Mouse (Mus musculus): ENCODE results near the gene Agps.

Gene Agps

DNA sequence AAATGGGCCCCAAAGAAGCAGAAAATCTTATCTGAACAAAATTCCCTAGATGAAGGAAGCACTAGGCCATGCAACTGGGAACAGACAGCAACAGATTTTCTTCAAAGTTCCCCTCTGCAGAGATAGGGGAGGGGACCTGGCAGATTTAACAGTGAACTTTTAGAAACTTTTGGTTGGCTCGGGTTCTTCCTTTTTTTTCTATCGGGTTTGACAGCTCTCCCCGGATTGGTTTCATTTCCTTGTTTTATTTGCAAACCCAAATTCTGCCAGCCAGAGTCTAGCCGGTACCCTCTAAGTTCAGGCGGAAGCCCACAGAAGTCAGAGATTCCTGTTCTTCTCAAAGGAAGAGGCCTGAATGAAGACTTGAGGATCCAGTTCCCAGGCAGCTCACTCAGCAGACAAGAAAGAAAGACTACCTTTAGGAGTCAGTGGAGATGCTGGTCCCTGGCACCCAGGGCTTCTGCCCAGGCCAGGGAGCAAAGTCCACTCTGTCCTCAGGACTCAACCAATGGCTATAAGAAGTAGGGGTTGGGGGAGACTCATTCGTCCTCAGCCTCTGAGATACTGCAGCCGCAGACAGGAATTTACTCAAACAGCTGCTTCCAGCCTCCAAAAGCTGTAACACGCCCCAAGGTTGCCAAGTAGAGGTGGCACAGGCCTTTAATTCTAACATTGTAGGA, 2.9 kb upstream of the Agps start:
- peak; percentile 27 for DNase-seq (ENCODE audit: low read depth, low spot score)

DNA sequence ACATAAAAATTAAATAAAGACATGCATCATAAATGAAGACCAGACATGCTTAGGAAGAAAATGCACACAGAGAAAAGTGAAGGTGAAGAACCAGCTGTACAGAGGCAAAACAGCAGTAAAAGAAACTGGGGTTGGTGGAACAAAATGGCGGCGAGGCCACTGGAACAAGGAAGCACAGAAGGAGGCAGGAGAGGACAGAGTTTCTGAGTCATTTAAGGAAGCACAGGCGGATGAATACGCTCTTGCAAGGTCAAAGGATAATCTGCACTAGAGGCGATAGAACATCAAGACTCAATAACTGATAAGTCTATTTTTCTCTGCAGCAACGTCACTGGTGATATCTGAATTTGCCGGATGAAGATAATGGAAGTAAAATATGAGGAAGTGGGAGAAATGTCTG, 1.7 kb upstream of the Agps start:
- no peak for DNase-seq (ENCODE audit: low read depth, low spot score)

DNA sequence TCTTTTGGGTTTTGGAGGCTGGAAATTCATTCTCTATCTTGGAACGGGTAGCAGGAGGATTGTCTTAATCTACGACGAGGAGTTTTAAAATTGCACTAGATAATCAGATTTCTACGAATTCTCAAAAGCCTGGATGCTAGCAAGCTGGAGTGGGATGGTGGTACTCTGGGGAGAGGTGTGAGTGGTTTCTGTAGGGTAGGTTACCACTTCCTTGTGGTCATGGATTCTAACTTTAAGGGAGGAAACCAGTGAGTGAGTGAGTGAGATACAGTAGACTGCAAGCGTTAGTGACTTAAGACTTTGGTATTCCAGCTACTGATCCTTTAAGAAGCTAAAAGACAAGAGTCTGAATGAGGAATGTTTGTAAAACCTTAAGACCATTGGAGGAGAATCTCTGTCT, 804 bp downstream of the Agps start:
- no peak for DNase-seq (ENCODE audit: low read depth, low spot score)

DNA sequence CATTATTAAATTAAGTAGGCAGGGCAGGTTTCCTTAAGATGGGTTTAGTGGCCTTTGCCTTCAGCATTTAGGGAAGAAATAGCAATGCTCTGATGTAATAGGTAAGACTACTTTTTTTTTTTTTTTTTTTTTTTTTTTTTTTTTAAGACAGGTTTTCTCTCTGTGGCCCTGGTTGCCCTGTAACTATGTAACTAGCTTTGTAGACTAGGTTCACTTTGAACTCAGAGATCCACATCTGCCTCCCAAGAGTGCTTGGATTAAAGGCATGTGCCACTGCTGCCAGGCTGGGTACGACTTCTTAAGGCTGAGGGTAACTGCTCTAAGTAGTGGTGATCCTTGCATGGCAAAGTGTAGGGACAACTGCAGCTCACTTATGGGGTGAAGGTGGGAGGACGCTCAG, 2.5 kb downstream of the Agps start:
- DNase-seq (ENCODE audit: low read depth, low spot score) = no peak

DNA sequence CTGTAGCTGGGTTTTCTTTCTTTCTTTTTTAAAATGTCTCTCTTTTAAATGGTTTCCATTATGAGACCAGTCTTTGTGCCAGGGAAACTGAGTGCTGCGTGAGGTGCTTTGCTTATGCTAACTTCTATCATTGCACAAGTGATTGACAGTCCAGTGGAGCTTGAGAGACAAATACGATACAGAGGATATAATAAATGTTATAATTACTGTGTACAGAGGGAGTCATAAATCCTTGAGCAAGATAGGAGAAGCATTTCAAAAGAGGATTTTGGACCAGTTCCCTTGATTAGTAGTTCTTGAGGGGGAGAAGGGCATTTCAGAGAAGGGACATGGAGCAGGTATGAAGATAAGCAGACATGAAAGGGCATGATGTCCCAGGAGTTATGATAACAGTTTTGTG, 10.3 kb downstream of the Agps start:
- no peak for DNase-seq (ENCODE audit: low read depth, low spot score)

DNA sequence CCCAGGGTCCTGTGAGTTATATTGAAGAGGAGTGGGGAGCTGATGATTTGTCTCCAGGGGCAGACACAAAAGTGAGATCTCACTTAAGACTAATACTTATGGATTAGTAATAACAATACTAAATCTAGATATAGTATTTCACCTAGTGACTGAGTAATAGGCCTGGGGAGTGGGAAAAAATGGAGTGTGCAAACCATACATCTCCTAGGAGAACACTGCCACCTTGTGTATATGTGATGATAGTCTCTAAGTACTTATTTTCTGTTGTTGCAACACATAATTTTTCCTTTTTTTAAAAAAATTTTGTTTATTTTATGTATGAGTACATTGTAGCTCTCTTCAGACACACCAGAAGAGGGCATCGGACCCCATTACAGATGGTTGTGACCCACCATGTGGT, 15.7 kb downstream of the Agps start:
- no peak for DNase-seq (ENCODE audit: low read depth, low spot score)

DNA sequence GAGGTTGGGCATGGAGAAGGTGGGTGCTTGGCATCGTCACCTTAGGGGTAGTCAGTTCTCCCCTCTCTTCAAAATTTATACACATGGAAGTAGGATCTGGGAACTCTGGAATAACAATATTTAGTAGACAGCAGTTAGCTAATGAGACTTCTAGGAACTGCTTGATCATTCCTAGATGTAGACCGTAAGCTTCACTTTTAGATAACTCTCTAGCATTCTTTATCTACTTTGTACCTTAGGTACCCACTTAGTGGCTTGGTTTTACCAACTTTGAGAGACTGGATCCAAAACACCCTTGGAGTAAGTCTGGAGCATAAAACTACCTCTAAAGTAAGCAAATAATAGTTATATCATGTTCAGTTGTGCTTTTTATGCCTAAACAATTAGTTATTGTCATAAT, 20.5 kb downstream of the Agps start:
- DNase-seq (ENCODE audit: low read depth, low spot score) = no peak

DNA sequence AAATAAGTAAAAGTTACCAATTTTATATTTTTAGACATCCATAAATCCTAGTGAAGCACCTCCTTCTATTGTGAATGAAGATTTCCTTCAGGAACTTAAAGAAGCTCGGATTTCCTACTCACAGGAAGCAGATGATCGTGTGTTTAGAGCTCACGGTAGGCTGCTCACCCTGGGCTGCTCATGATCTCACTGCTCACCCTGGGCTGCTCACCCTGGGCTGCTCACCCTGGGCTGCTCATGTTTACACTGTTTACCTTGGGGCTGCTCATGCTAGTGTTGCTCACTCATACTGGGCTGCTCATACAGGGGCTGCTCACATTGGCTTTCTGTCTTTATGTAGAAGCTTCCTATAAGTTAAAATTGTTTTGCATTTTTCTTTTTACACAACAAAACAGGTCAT, 22.2 kb downstream of the Agps start:
- DNase-seq (ENCODE audit: low read depth, low spot score) = no peak

DNA sequence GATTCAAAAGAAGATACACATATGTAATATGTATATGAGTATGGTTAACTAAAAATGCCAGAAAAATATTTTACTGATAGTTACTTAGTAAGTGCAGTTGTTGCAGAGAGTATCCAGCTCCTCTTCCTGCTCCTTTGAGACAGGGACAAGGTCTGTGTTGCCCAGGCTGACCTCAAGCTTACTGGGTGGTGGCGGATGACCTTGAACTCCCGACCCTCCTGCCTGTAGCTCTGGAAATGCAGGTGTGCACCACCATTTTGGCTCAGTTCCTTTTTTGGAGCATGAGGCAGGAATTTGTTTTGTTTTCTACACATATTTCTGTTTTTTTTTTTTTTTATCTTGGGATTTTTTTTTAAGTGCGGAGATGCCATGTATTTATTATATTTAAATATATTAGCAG, 29.1 kb downstream of the Agps start:
- DNase-seq (ENCODE audit: low read depth, low spot score) = no peak

DNA sequence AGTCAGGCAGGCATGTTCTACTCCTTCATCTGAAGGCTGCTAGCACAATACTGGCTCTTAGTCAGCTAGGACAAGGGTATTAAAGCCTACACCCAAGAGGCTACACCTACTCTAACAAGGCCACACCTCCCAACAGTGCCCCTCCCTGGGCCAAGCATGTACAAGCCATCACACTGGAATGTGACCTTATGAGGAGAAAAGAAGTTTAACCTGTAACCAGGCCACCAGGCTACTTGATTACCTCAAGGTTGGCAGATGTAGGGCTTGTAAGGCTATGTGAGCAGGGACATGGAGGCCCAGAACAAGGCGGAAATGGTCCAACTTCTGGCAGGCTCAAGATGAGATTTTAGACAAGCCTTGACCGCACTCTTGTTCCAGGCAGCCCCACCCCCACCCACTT, 37.6 kb downstream of the Agps start:
- no peak for DNase-seq (ENCODE audit: low read depth, low spot score)

DNA sequence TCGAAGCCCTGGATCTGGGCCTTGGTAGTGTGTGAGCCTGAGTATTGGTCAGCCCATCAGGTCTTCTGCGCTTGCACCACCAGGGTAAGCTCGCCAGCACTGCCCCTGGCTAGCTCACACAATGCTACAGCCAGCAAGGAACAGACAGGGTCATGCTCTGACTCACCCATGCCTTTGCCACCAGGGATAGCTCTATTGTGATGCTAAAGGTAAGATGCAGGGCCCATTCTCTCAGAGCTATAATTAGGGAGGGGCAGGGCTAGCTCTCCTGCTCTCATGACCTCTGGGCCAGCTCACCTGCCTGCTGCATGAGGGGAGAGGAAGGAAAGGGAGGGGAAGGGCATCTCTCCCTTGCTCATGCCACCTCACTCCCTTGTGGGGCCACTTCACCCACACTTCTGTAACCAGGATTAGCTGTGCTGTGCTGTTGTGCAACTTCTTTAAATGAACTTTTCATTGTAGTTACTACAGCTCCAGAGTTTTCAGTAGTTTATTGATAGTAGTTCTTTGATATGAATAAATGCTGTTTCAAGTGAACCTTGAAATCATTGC, 42.1 kb downstream of the Agps start:
- DNase-seq (ENCODE audit: low read depth, low spot score) = no peak

DNA sequence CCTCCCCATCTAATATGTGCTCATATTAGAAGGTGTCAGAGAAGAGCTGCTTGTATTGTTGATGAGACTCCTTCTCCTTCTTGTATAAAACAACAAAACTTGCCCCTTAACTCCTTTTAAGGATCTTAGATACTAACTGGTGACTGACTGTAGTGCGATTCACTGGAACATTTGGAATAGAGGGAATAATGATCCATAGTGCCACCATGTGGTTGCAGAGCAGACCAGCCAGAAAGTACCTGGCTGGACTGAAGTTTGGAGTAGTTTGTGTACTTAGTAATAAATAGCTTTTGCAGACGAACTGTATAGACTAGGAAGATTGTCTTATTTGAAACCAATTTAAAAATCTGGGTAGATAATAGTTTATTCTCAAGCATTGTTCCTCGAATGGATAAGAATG, 47.8 kb downstream of the Agps start:
- no peak for DNase-seq (ENCODE audit: low read depth, low spot score)

DNA sequence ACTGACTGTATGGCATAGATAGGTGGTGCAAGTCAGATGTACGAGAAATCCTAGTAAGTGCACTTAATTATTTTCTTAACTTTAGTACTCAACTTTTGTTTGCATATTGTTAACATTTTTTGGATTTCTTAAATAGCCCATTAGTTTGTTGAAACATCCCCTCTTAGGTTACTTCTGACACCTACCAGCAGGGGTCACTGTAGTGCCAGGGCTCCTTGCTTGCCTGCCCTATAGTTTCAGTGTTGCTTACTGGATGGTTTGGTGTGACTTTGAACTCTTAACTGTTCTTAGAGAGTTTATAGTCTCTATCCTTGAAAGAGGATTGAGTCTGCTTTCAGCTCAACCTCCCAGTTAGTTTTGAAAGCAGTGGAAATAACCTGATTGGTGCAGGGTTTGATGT, 51.6 kb downstream of the Agps start:
- DNase-seq (ENCODE audit: low read depth, low spot score) = peak; percentile 32

DNA sequence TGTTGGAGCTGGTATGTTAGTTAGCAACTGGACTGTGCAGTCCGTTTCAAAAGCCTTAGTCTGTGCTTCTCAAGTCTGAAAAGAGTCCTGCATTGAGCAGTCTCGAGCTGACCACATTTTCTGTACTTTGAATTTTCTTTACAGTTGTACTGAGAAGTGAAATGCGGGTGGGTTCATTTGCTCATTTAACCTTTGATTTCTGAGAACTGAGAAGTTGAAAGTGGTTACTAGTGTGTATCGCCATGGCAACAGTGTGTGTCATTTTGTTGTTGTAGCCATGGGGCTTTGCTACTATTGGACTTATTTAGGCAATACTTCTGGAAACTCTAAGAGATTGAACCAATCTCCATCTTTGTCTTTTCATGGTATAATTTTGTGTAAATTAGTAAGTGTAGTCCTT, 60.0 kb downstream of the Agps start:
- DNase-seq (ENCODE audit: low read depth, low spot score) = no peak

DNA sequence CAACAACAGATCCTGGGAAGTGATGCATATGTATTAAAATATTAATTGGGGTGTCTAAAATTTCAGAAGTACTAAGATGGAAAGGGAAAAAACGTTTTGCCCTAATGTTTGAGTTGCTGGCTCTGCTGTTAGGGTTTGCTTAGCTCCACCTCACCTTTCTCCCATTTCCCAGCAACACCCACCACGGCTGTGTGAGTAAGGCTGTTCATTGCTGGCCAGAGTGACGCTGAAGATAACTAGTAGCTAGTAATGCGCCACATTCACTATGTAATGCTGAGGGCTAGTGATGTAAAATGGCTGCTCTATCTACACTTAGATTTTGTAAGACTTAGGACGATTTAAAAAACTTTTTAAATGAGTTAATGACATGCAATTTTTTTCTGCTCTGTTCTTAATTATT, 63.7 kb downstream of the Agps start:
- DNase-seq (ENCODE audit: low read depth, low spot score) = no peak

DNA sequence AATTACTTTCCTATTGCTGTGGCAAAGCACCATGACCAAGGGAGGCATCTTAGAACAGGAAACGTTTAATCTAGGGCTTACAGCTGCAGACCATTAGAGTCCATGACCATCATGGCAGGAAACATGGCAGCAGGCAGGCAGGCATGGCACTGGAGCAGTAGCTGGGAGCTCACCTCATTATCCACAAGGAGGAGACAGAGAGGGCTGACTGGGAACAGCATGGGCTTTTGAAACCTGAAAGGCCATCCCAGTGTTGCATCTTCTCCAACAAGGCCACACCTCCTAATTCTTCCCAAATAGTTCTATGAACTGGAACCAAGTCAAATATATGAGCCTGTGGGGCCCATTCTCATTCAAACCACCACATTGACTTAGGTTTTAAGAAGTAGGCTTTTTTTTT, 68.3 kb downstream of the Agps start:
- no peak for DNase-seq (ENCODE audit: low read depth, low spot score)

DNA sequence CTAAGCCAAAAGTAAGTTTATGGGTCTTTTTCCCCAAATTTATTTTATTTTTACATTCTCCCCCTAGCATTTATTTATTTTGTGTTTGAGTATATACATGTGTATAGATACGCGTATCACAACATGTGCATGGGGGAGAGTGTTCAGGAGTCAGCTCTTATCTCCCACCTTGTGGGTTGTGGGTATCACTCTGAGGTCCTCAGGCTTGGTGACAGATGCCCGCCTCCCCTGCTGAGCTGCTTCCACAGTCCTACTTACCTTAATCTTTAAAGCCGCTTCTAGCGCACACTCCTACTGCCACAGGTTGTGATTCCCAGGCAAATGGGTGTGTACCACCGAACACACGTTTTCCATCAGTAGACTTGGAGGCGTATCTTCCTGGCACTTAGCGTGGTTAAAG, 69.9 kb downstream of the Agps start:
- no peak for DNase-seq (ENCODE audit: low read depth, low spot score)

DNA sequence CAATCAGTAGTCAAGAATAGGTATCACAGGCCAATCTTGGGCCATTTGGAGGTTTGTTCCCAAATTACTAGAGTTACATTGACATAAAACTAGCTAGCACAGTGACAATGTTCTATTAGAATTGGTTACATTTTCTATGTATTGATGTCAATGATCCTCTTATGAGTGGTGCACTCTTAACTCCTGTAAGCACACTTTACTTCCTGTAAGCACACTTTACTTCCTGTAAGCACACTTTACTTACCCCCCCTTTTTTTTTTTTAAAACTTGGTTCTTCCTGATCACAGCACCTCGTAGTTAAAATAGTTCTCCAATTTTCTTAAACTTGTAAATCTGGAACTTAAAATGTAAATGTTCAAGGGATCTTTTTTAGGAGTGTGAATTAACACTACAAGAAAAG, 75.2 kb downstream of the Agps start:
- no peak for DNase-seq (ENCODE audit: low read depth, low spot score)

DNA sequence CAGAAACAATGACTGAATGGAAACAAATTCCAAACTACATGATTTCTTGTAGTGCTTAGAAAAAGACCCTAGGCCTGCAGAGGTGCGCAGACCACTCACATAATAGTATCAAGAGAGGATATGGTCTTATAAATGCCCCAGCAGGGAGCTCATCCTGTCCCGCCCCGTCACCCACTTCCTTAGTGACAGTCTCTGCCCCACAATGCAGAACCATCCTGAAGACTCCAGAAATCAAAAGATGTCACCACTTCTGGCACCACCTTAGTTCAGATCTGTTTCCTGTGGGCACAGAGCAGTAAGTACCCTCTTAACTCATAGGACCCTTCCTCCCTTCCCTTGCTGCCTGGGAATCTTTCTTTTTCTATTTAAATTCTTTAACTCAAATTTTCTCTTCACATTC, 83.1 kb downstream of the Agps start:
- no peak for DNase-seq (ENCODE audit: low read depth, low spot score)

DNA sequence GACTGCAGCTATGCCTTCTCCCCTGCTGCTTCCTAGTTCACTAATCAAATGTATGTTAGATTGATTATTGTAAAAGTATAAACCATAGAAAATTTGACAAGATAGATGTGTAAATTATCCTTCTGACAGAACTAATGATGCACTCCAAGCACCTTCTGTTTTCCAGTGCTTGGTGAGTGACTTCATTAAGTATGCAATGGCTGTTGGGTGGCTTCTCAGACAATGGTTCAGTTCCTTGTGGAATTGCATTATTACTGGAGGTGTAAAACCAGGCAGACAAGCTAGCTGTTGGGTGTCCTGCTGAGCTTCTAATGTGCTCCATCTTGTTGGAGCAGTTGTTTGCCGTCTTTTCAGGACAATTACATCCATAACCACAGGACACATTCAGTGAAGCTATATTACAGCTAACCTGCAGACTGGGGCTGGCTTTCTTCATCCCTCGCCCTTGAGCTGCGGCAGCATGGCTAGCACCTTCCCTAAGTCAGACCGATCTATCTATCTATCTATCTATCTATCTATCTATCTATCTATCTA, 91.9 kb downstream of the Agps start:
- no peak for DNase-seq (ENCODE audit: low read depth, low spot score)

DNA sequence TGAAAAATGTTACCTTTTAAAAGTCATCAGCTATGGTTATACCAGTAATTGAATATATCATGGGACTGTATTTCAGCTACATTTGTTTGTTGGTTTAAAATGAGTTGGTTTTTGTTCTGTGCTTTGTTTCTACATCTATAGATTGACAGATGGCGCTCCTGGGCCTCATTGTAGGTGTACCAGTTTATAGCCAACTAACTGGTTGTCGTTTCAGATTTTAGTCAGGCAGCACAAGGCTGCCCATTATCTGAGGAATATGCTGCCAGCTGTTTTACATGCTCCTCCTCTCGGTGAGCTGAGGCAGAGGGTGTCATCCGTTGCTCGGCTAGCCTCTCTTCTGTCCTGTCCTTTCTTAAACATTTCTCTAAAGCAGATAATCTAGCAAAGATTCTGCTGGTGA, 94.1 kb downstream of the Agps start:
- no peak for DNase-seq (ENCODE audit: low read depth, low spot score)

DNA sequence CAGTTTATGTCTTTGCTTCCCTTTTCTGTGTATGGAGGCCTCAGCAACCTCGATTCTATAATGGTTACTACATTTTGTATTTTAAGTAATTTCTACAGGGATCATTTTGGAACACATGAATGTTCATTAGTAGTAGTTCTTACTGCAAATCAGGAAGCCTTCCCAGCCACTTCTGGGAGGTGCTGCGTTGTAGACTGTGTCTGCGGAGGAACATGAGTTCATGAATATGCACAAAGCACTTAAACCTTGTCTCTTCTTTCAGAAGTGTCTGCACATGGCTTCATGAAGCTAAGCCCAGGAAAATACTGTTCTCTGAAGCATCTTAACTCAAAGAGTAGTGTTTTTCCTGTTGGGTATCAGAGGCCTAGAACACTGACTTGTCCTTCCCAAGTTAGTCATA, 96.0 kb downstream of the Agps start:
- DNase-seq (ENCODE audit: low read depth, low spot score) = no peak

DNA sequence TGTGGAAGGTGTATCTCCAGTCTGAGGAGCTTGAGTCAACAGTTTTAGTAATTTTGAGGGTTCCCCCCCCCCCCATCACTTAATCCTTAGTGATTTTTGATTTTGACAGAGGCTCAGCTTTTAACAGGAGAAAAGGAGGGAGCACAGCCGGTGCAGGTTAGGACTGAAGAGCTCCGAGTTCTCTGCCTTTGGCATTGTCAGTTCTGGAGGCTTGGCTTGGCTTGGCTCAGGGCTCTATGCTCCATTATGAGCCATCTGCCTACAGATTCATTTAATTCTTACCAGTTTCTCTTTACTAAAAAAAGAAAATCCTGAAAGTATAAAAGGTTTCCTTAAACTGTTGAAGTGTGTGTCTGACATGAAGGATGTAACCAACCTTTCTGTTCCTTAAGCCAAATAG, 97.2 kb downstream of the Agps start:
- DNase-seq (ENCODE audit: low read depth, low spot score) = no peak
